ENCODE assay signal across 31 mouse cellular contexts in the genomic region with DNA sequence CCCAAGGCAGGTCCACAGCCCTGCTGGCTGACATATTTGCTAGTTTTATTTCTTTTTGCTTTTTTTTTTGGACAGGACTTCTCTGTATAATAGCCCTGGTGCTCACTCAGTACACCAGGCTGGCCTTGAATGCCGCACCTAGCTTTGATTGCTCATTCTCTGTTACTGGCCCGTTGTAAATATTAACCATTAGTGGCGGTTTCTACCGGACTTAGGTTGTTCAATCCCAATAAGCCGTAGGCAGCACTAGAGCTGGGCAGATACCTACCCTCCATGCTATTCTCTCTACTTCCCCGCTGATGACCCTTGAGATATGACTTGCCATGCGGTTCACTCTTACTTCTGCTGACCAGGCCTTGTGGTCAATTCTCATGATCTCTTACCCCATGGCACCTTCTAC. TPM values are rescaled to one million over a fixed set of nuclear protein-coding genes. Genes with fewer than 3 reads are reported as not detected.
"Had no signal": no experiment of that assay in that cellular context is flagged by ENCODE, and none has a peak within 500 bp of the region (broad histone marks: within the 10 kb centered on the region; RNA-seq: fewer than 3 reads in every experiment).

No protein-coding gene starts in this region.

- H3K9ac ChIP-seq: heart, embryonic 13.5 days; heart, embryonic 15.5 days; hindbrain, embryonic 13.5 days; hindbrain, embryonic 15.5 days; intestine, embryonic 15.5 days; limb, embryonic 12.5 days; liver, embryonic 13.5 days had no signal

- H3K4me3 ChIP-seq: heart, adult 2 months; heart, embryonic 13.5 days; heart, embryonic 15.5 days; hindbrain, embryonic 13.5 days; hindbrain, embryonic 15.5 days; intestine, embryonic 15.5 days; layer of hippocampus, adult 2 months; left cerebral cortex, adult 2 months; limb, embryonic 10.5 days; limb, embryonic 12.5 days; liver, embryonic 13.5 days had no signal

- ATAC-seq: inflammation-experienced regulatory T-cells, adult 6 months; intestine, embryonic 15.5 days; intestine, postnatal 0 days had no signal

- H3K27ac ChIP-seq: heart, adult 2 months; heart, embryonic 13.5 days; heart, embryonic 15.5 days; hindbrain, embryonic 13.5 days; hindbrain, embryonic 15.5 days; intestine, embryonic 15.5 days; layer of hippocampus, adult 2 months; left cerebral cortex, adult 2 months; limb, embryonic 10.5 days; limb, embryonic 12.5 days; liver, embryonic 13.5 days had no signal

- H3K27me3 ChIP-seq: heart, embryonic 13.5 days; heart, embryonic 15.5 days; hindbrain, embryonic 13.5 days; hindbrain, embryonic 15.5 days; intestine, embryonic 15.5 days; limb, embryonic 12.5 days; liver, embryonic 13.5 days had no signal

- H3K4me2 ChIP-seq: heart, embryonic 11.5 days; heart, embryonic 13.5 days; heart, embryonic 15.5 days; hindbrain, embryonic 13.5 days; hindbrain, embryonic 15.5 days; intestine, embryonic 15.5 days; limb, embryonic 12.5 days; liver, embryonic 11.5 days; liver, embryonic 13.5 days had no signal

- H3K9me3 ChIP-seq: heart, embryonic 13.5 days; heart, embryonic 15.5 days; hindbrain, embryonic 13.5 days; hindbrain, embryonic 15.5 days; intestine, embryonic 15.5 days; limb, embryonic 10.5 days; limb, embryonic 12.5 days; liver, embryonic 13.5 days had no signal

- DNase-seq: gastrocnemius, postnatal 14 days; gastrocnemius, postnatal 36 days; heart, adult 11 months; heart, adult 2 months; heart, postnatal 14 days; heart, postnatal 36 days; kidney, adult 18-20 months; kidney, postnatal 25 days; kidney, postnatal 4 days; liver; liver, embryonic 13.5 days had no signal

RNA-seq across cellular contexts. Expression of gene Galr3, which starts 37.9 kb away (rescaled TPM):
- total RNA-seq: gastrocnemius, adult 18-20 months; gastrocnemius, adult 8-10 months; gastrocnemius, postnatal 36 days; heart, adult 2 months; heart, postnatal 14 days; heart, postnatal 36 days; layer of hippocampus, postnatal 25 days; left cerebral cortex, postnatal 36 days had no signal
- polyA plus RNA-seq: heart, adult 2 months; heart, embryonic 11.5 days; heart, embryonic 13.5 days; heart, embryonic 15.5 days; heart, postnatal 0 days; hindbrain, embryonic 11.5 days; hindbrain, embryonic 13.5 days; inflammation-experienced regulatory T-cells, adult 6 months; kidney, embryonic 16.5 days; limb, embryonic 12.5 days had no signal
